Mouse (Mus musculus) layer of hippocampus, postnatal 14 days (tissue): ENCODE results near the gene Grem1. TPM values are rescaled to one million over a fixed set of nuclear protein-coding genes. Genes with fewer than 3 reads are reported as not detected.

Experiments
- DNase-seq, 2 experiments: peaks; one replicate each; pipeline ENCODE4 v3.0.0; 2021 to 2022; ENCODE audit warnings: low spot score in 2 of 2, mixed read lengths in 1 of 2
- long read RNA-seq, 2 experiments: library from polyadenylated mRNA; stranded (forward); transcript quantifications; one replicate each; pipeline ENCODE4 v2.0.0; 2021
- total RNA-seq, 2 experiments: library from RNA; stranded (reverse); gene quantifications; 2 replicates each; pipeline ENCODE4 v1.2.3; 2021

The Grem1 gene
- total RNA-seq: 1 to 10 TPM; 3.4 to 3.6 TPM
- long read RNA-seq, experiment 1: 0 reads
- long read RNA-seq, experiment 2: 0 reads

GRCm38 (mm10) chr2:113758311-113759161 lies at the start of gene Grem1:
TSS of gene Grem1 (minus strand) at chr2:113758646.
- DNase-seq: no peak

DNA sequence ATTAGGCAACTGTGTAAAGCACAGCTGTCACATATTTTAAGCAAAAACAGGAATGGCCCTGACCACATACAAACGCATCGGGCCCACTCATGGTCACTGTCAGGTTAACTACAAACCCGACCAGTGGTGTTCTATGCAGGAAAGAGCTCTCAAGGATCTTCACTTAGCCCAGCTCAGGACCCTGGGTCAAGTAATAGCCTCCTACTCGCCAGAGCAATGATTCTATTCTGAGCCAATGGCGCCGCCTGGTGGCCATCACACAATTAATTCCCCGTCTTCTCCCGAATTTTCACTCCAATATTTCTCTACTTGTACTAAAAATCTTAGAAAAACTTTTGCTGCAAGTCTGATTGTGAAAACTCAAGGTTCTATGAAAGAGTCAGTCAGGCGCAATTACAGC lies 49.2 kb upstream of the Grem1 start:
- peak; percentile 63 to 65 for DNase-seq

DNA sequence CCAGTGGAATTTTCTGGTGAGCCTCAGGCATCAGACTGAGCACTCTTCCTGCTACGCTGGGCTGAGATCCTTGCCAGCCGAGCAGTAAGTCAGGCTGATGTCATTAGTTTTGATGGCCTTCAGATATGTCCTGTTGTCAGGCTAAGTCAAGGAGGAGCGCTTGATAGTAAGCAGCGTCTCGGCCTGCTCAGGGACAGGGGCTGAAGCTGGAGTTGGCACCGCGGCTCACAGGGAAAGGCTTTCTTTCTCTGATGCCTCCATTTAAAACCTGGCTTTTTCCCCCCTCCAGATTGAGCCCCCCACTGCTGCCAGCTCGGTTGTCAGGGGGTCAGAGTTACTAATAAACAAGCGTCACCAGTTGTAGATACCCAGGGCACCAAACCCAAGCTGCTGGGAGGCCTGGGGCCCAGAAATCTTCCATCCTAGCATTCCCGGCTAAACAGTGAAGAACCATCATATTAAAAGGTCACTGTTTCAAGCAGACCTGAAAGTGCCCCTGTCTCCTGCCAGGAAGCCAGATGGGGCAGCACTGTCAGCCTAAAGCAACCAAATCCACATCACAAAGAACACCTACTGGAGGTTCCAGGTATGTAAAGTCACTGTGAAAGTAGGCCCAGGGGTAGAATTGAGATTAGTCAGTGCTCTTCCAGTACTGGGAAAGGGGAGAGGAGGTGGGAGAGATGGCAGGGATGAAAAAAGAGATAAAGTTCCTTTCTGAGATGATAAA lies 48.6 kb upstream of the Grem1 start:
- DNase-seq: no peak

DNA sequence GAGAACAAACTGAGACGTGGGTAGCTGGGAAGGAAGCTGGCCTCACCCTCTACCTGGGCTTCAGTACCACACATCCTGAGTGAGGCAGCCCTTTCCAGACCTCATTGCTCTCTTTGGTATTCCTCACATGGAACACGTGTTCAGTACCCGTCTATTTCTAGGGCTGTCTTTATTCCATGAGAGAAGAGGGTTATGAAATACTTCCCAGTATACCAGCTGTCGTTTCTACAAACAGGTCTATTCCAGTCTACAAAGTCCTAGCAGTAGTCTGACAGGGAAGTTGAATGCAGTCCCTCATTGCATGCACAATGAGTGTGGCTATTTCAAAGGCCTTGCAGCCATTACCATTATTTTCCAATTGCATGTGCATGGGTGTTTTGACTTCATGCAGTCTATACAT lies 47.3 kb upstream of the Grem1 start:
- DNase-seq: no peak

- DNase-seq: no peak
These were observed 45.3 kb upstream of the Grem1 start for GRCm38 (mm10) chr2:113803753-113804152.

DNA sequence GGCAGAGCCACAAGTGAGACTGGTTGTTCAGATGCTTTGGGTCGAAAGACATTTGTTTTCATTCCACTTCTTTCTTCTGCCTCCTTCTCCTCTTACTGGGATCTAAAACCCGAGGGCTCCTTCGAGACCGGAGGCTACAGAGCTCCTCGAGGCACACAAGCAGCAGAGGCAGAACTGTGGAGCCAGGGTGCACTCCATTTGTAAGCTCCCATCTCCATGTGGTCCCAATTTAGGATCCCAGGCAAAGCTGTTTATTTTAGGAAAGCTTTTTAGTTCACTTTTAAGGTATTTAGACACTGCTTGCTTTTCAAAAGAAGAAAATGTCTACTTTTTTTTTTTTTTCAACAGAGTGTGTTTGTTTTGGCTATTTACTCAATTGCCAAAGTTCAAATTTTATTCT lies 42.4 kb upstream of the Grem1 start:
- DNase-seq: no peak

- DNase-seq: no peak
These were observed 40.2 kb upstream of the Grem1 start for GRCm38 (mm10) chr2:113798605-113799004.

- no peak for DNase-seq
These were observed 36.7 kb upstream of the Grem1 start for GRCm38 (mm10) chr2:113795186-113795585.

DNA sequence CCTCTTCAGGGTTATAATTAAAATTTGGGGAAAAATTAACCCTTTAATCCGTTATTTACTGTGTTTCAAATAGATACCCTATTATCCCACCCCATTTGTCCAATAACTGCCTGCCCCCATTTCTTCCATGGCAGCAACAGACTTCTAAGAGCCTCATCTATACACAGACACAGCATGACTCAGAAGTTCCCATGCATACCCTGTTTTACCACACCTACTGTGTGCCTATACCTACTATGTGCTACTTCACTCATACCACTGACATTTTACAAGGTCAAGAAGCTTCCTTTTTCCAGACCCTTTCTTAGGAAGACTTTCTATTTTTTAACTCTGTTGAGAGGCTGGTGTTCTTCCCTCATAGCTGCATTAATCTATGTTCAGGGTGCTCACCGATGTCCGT lies 35.1 kb upstream of the Grem1 start:
- DNase-seq: no peak

DNA sequence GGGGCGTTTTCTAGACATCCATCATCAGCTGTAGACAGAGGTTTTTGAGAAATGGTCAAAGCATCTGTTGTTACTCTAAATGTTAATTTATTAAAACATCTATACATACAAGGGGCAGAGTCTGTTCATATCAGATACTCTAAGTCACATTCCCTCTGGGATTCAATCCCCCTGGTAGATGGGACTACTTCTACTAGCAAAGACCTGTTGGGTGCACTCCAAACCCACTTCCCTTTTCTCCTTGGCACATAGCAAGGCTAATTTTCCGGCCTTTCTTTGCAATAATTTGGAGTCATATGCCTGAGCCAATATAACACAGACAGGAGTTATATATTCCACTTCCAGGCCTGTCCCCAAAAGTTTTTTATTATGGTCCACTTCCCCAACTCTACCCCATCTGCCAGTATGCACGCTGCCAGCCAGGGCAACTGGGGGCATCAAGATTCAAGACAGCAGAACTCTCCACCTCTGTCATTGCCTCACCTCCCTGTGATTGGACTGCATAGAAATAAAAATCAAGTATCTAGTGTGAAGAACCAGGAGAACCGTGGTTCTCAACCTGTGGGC lies 30.5 kb upstream of the Grem1 start:
- DNase-seq: no peak

DNA sequence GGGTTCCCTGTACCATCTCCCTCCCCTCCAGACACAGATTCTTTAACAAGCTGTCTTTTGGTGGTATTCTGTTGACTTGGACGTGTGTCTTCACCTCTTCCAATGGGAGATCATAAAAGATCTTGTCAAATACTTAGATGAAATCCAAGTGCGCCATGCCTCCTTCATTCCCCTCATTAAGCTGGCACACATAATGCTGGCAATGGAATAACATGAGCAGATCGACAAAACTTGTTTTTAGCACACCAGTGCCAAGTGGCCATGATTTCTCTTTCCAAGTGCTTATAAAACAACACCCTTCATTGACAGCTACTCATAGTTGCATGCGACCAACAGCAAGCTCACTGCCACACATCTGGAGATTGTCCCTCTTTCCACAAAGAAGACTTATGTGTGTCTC lies 29.4 kb upstream of the Grem1 start:
- DNase-seq: no peak

GRCm38 (mm10) chr2:113784851-113785250 lies 26.4 kb upstream of the Grem1 start:
- no peak for DNase-seq

DNA sequence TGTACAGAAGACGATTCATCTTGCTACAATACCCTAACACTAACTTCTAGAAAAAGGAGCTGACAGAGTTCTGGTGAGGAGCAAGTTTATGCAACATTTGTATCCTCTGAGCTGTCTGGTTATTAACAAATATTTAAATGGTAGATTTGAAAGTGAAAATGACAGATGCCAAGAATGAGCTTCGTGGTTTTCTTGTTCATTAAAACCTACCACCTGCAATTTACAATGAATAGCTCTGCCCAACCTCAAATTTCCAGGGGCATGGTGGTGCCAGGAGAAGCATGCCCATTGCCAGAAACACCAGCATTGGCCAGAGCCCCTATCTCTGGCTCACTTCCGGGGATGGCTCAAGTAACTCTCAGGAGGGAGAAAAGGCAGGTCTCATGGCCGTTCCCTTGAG lies 23.1 kb upstream of the Grem1 start:
- no peak for DNase-seq

- peak in 1 of 2 experiments; percentile 37 for DNase-seq
These were observed 22.7 kb upstream of the Grem1 start for GRCm38 (mm10) chr2:113781107-113781506.

DNA sequence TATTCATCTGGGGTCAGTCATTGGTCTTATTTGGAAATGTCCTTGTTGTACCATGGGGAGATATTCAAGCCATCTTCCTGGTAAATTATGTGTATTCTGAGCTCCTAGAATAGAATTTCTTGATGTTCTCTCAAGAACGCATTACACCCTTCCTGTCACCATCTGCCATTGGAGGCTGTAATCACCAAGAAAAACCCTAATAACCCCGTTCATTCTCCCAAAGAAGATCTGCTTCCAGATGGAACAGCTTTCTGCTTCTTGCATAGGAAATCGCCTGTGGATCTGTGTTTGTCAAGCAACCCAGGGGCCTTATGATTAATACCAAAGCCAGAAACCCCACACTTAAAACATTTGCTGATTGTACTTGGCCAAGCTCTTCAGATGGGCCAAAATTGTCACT lies 20.9 kb upstream of the Grem1 start:
- DNase-seq: peak in 1 of 2 experiments; percentile 51

GRCm38 (mm10) chr2:113778036-113778435 lies 19.6 kb upstream of the Grem1 start:
- DNase-seq: no peak

DNA sequence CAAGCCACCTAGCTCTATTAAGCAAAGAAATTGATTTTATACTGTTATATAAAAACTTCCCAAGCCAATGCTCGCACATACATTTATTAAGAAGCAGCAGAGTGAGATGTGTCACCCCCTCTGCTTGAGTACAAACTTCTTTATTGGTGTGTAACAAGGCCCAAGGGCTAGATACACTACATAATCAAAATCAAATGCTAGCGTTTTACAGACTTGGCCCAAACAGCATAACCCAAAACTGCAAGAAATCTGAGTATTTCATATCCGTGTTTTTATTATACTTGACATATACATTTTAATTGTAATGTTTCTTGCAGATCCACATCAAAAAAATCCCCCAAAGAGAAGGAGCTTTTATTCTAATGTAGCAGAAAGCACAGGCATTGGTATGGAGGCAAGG lies 17.9 kb upstream of the Grem1 start:
- no peak for DNase-seq

GRCm38 (mm10) chr2:113774150-113774805 lies 15.8 kb upstream of the Grem1 start:
- no peak for DNase-seq

DNA sequence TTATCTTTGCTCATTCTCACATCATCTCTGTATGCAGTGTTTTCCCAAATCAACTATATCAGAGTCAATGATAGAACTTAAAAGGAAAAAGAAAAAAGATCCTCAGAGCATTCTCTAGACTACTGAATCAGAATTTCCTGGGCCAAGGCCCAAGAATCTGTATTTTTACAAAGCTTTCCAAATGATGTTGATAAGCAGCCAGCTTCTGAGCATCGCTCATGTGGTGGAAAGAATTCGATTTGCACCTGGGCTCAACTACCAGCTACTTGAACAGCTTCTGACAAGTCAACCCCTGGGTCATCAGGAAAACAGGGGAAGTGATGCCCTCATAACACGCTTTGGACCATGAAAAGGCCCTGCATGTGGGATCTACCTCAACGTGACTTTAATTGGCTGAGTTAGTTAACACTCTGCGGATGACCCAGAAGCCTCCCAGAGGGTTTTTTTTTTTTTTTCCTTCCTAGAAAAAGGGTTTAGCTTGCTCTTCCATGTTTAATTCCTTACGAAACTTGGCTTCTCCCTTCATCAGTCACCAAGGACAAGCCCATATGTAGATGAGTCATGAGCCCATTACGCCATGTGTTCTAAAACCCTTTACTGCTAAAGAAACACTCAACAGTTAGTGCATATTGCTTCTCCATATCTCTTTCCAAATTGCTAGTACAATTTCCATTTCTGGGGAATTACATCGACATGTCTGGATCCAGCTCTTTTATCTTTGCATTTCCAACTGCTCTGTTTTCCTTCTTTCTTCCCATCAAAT lies 10.3 kb upstream of the Grem1 start:
- DNase-seq: no peak

DNA sequence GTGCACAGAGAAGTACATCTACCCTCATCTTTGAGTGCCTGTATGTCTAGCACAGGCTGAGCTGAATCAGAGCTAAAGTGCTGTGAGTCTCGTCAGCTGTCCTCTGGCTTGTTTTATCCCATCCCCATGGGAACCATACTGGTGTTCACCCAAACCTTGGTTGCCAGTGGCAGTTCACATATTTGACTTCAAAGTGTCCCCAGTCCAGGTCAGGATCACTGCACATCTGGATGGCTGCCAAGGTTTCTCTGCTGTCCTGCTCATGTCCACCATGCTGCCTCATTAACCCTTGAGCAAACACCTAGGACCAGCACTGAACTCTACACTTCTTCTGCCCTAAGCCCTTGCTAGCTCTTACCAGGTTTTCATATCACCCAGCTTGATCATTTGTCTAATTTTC lies 7.4 kb upstream of the Grem1 start:
- no peak for DNase-seq

DNA sequence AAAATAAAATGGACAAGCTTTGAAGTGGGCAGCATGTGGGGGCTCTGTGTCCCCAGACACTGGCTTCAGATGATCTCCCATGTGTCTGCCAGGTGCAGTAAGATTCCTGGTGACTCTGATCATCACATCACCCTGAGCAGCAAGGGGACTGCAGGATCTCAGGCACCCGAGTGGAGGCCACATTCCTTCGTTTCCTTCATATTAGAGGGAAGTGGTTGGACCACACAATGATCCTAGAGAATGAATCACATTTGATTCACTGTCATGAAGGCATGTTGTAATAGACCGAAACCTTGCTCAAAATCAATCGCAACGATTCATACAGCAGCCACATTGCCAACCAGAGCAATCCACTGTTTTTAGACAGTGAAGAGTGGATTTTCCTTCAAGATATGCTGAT lies 6.5 kb upstream of the Grem1 start:
- no peak for DNase-seq
